Mouse (Mus musculus): ENCODE data around the gene Tmem240.
"Not testable (repeated sequence)": the region's sequence is repeated elsewhere in the genome, so short reads cannot be mapped to it uniquely, and the experiment has no call there.

Tmem240 gene

GRCm38 (mm10) chr4:155734951-155735702 lies 527 bp downstream of the Tmem240 start:
- in situ Hi-C loops (cut with MseI, MboI): no loop called here

GRCm38 (mm10) chr4:155735788-155736187 lies 1.2 kb downstream of the Tmem240 start:
- in situ Hi-C loops (cut with MseI, MboI): no loop called here

GRCm38 (mm10) chr4:155736421-155736820 lies 1.8 kb downstream of the Tmem240 start:
- in situ Hi-C loops (cut with MseI, MboI): no loop called here

GRCm38 (mm10) chr4:155738262-155738661 lies 3.7 kb downstream of the Tmem240 start:
- in situ Hi-C loops (cut with MseI, MboI): no loop called here

- in situ Hi-C loops (cut with MseI, MboI): no loop called here
These were observed 4.6 kb downstream of the Tmem240 start for GRCm38 (mm10) chr4:155739152-155739551.

GRCm38 (mm10) chr4:155739741-155740636 lies 5.4 kb downstream of the Tmem240 start:
- in situ Hi-C loops (cut with MseI, MboI): no loop called here

GRCm38 (mm10) chr4:155740681-155741080 lies 6.1 kb downstream of the Tmem240 start:
- in situ Hi-C loops (cut with MseI, MboI): not testable (repeated sequence)

- in situ Hi-C loops (cut with MseI, MboI): no loop called here
These were observed 8.1 kb downstream of the Tmem240 start for GRCm38 (mm10) chr4:155742684-155743083.

- in situ Hi-C loops (cut with MseI, MboI): no loop called here
These were observed 9.9 kb downstream of the Tmem240 start for GRCm38 (mm10) chr4:155744474-155744873.

GRCm38 (mm10) chr4:155745136-155745535 lies 10.5 kb downstream of the Tmem240 start:
- in situ Hi-C loops (cut with MseI, MboI): no loop called here

- in situ Hi-C loops (cut with MseI, MboI): no loop called here
These were observed 11.5 kb downstream of the Tmem240 start for GRCm38 (mm10) chr4:155746036-155746548.

- in situ Hi-C loops (cut with MseI, MboI): no loop called here
These were observed 12.2 kb downstream of the Tmem240 start for GRCm38 (mm10) chr4:155746575-155747490.

GRCm38 (mm10) chr4:155757011-155757410 lies 22.4 kb downstream of the Tmem240 start:
- in situ Hi-C loops (cut with MseI, MboI): no loop called here

GRCm38 (mm10) chr4:155759862-155760612 lies 25.4 kb downstream of the Tmem240 start:
- in situ Hi-C loops (cut with MseI, MboI): no loop called here

GRCm38 (mm10) chr4:155760613-155761355 lies 26.2 kb downstream of the Tmem240 start, which contains the start of gene Atad3a:
Atad3a (minus strand) TSS chr4:155761093.
- in situ Hi-C loops (cut with MseI, MboI): no loop called here

GRCm38 (mm10) chr4:155761356-155762099 lies 26.9 kb downstream of the Tmem240 start:
- in situ Hi-C loops (cut with MseI, MboI): no loop called here

- in situ Hi-C loops (cut with MseI, MboI): no loop called here
These were observed 27.8 kb downstream of the Tmem240 start for GRCm38 (mm10) chr4:155762357-155762756.

- in situ Hi-C loops (cut with MseI, MboI): no loop called here
These were observed 34.9 kb downstream of the Tmem240 start for GRCm38 (mm10) chr4:155769496-155769879.

GRCm38 (mm10) chr4:155769880-155770512 lies 35.4 kb downstream of the Tmem240 start:
- in situ Hi-C loops (cut with MseI, MboI): no loop called here

Data from mouse trophoblast stem cell (cell line).